Mouse (Mus musculus): ENCODE measurements around the gene Ptms.

GRCm38 (mm10) chr6:124879390-124879789, 40.5 kb downstream of the Ptms start:
- TF ChIP-seq FLI1 (IDR thresholded peaks at IDR 0.05; ENCODE audit: low read length): no peak
- no peak for TF ChIP-seq GATA1 (IDR thresholded peaks at IDR 0.05; ENCODE audit: borderline replicate concordance, low read length)
